ENCODE assay signal across 18 mouse cellular contexts in the genomic region with DNA sequence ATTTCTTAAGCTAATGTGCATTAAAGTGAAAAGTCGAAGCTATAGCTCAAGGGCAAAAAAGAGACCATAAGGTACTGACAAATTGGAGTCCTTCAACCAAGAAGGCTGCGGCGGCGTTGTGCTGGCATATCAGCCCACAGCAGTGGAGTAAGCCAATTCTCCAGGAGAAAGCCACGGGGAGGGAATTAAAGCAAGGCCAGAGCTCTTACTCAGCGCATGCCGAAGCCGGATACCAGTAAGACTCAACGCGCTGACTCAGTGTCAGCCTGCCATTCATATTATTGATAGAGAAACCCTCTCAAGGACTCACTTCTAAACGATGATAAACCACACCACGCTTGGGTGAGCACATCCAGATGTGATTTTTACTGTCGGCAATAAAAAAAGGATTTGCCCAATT. TPM values are rescaled to one million over a fixed set of nuclear protein-coding genes. Genes with fewer than 3 reads are reported as not detected.
DNase-seq lines count a peak whose midpoint lies in the region; ATAC-seq and TF ChIP-seq lines count a peak whose summit lies in the region.
"Had no signal": no experiment of that assay in that cellular context is flagged by ENCODE, and none has a peak within 500 bp of the region (broad histone marks: within the 10 kb centered on the region; RNA-seq: fewer than 3 reads in every experiment).

No protein-coding gene starts in this region.

- H3K9me3 ChIP-seq in forebrain, embryonic 13.5 days (replicated peaks), result no peaks in the 10 kb centered on the region
- H3K9me3 ChIP-seq: embryonic facial prominence, embryonic 10.5 days had no signal

- DNase-seq in left cerebral cortex, adult 18-20 months (ENCODE audit: low spot score in 2 of 2), result peak; percentile 16
- no peak for DNase-seq in left cerebral cortex, adult 8-10 months (ENCODE audit: low spot score in 2 of 2)
- peak; percentile 78 for DNase-seq in 3T3-L1 (ENCODE audit: low read depth, low spot score)
- peak; percentile 26 for DNase-seq in R1 (ENCODE audit: low read depth, low spot score)
- peak; percentile 20 for DNase-seq in brain, embryonic 14.5 days (ENCODE audit: low read depth)
- no peak for DNase-seq in lung, adult 2 months
- DNase-seq: cerebellum, adult 11-12 months; heart, adult 2 months; kidney, adult 2 months; lung, postnatal 14 days; thymus, adult 18-20 months had no signal

- no peak overlapping the region for H3K4me3 ChIP-seq in forebrain, embryonic 13.5 days
- no peak overlapping the region for H3K4me3 ChIP-seq in lung, adult 2 months (replicated peaks; ENCODE audit: extremely low read depth, low read depth, low read length)
- H3K4me3 ChIP-seq: embryonic facial prominence, embryonic 10.5 days; heart, adult 2 months; left cerebral cortex, adult 2 months had no signal

- no peaks in the 10 kb centered on the region for H3K36me3 ChIP-seq in forebrain, embryonic 13.5 days (ENCODE audit: poor library complexity, severe bottlenecking)
- H3K36me3 ChIP-seq: embryonic facial prominence, embryonic 10.5 days had no signal

- 79% methylated on average over 13 of the region's 13 CpGs for WGBS in forebrain, embryonic 13.5 days
- 76% methylated on average over 13 of the region's 13 CpGs for WGBS in lung, adult 2 months

- ATAC-seq in forebrain, embryonic 13.5 days, result no peak
- ATAC-seq: hindbrain, embryonic 16.5 days; Patski had no signal

- H3K27ac ChIP-seq in forebrain, embryonic 13.5 days, result no peak overlapping the region
- H3K27ac ChIP-seq: embryonic facial prominence, embryonic 10.5 days; heart, adult 2 months; left cerebral cortex, adult 2 months; liver, embryonic 14.5 days had no signal

- H3K4me2 ChIP-seq in forebrain, embryonic 13.5 days, result no peak overlapping the region

- no peak for TF ChIP-seq CTCF in brain, embryonic 14.5 days (IDR thresholded peaks at IDR 0.05; ENCODE audit: borderline replicate concordance, extremely low read depth, insufficient read depth, insufficient read length)
- TF ChIP-seq CTCF in lung, adult 2 months (IDR thresholded peaks at IDR 0.05; ENCODE audit: insufficient read depth, low read length), result no peak

- no peak for TF ChIP-seq POLR2A in brain, embryonic 14.5 days (IDR thresholded peaks at IDR 0.05; ENCODE audit: borderline replicate concordance, extremely low read depth, insufficient read depth, insufficient read length, poor library complexity, severe bottlenecking)
- TF ChIP-seq POLR2A in lung, adult 2 months (IDR thresholded peaks at IDR 0.05; ENCODE audit: borderline replicate concordance, extremely low read depth, low read depth, low read length), result no peak

- H3K9ac ChIP-seq in forebrain, embryonic 13.5 days, result no peak overlapping the region
- H3K9ac ChIP-seq: liver, embryonic 14.5 days had no signal

- no peaks in the 10 kb centered on the region for H3K4me1 ChIP-seq in forebrain, embryonic 13.5 days
- no peaks in the 10 kb centered on the region for H3K4me1 ChIP-seq in lung, adult 2 months (ENCODE audit: control insufficient read depth, insufficient read depth, low read length)
- H3K4me1 ChIP-seq: embryonic facial prominence, embryonic 10.5 days had no signal

- H3K27me3 ChIP-seq in forebrain, embryonic 13.5 days, result no peaks in the 10 kb centered on the region

RNA-seq across cellular contexts. Expression of a gene that starts 20.1 kb away (rescaled TPM):
- total RNA-seq in left cerebral cortex, adult 18-20 months (2021), result 100 to 1,000 TPM; 183 to 210 TPM
- 100 to 1,000 TPM; 179 to 201 (median 190) TPM for total RNA-seq in left cerebral cortex, adult 8-10 months (2022)
- 37.9 and 59.4 TPM in 2 replicates for polyA plus RNA-seq in brain, embryonic 14.5 days (2012; rRNA removed)
- 45.7 and 49.8 TPM in 2 replicates for polyA plus RNA-seq in forebrain, embryonic 13.5 days (2015; fragmentation: Nextera tagmentation; extraction: Ambion mirVana)
- 1.00 and 1.3 TPM in 2 replicates for polyA plus RNA-seq in lung, adult 2 months (2012; rRNA removed)
- total RNA-seq: CH12.LX had no signal

Comparison
In these comparisons a context has a peak if more than half of its experiments do, and no peak if none do; other contexts are left out.
1. DNase-seq: peak in left cerebral cortex, adult 18-20 months (2 of 2), 3T3-L1 (single experiment), R1 (single experiment) and brain, embryonic 14.5 days (single experiment); none in left cerebral cortex, adult 8-10 months (0 of 2) and lung, adult 2 months (single experiment).
2. RNA of a gene that starts 20.1 kb away (polyA plus RNA-seq): 37.9 to 59.4 TPM in brain, embryonic 14.5 days and 45.7 to 49.8 TPM in forebrain, embryonic 13.5 days; 1.00 to 1.3 TPM in lung, adult 2 months; every median in the first group is over 10 times any median in the second.